Mouse (Mus musculus) heart, embryonic 11.5 days (tissue): Measurements from ENCODE around the gene Nucb1. TPM values are rescaled to one million over a fixed set of nuclear protein-coding genes. Genes with fewer than 3 reads are reported as not detected.
"Not testable (repeated sequence)": the region's sequence is repeated elsewhere in the genome, so short reads cannot be mapped to it uniquely, and the experiment has no call there.

Experiments
- ATAC-seq: fragments of 200-750 bp; cut with Nextera tagmentation; replicated peaks from 2 replicates; pipeline ENCODE4 v1.8.0; 2017; ENCODE audit warnings: moderate library complexity; ENCODE audit not compliant: insufficient number of reproducible peaks, low FRiP score, low TSS enrichment
- H3K27ac ChIP-seq: fragments of 300-500 bp; sonication (generic); 2 replicates; pipeline ENCODE4 v1.5.1; 2014; ENCODE audit warnings: mild to moderate bottlenecking, low read depth, low read length
- H3K27me3 ChIP-seq: fragments of 300-500 bp; sonication (generic); 2 replicates; pipeline ENCODE4 v1.6.1; 2014; ENCODE audit warnings: mild to moderate bottlenecking, low read length, mixed read lengths; ENCODE audit not compliant: control insufficient read depth, insufficient read depth
- H3K36me3 ChIP-seq: fragments of 300-500 bp; sonication (generic); 2 replicates; pipeline ENCODE4 v1.6.1; 2014; ENCODE audit warnings: mild to moderate bottlenecking, low read length, moderate library complexity, mixed read lengths; ENCODE audit not compliant: control insufficient read depth, insufficient read depth
- H3K4me1 ChIP-seq: fragments of 300-500 bp; sonication (generic); 2 replicates; pipeline ENCODE4 v1.6.1; 2014; ENCODE audit warnings: low read length; ENCODE audit not compliant: control insufficient read depth, insufficient read depth
- H3K4me2 ChIP-seq: fragments of 300-500 bp; sonication (generic); 2 replicates; pipeline ENCODE4 v1.6.1; 2014; ENCODE audit warnings: mild to moderate bottlenecking, moderate library complexity
- H3K4me3 ChIP-seq: fragments of 300-500 bp; sonication (generic); 2 replicates; pipeline ENCODE4 v1.5.1; 2014; ENCODE audit warnings: low read depth, low read length
- H3K9ac ChIP-seq: fragments of 300-500 bp; sonication (generic); 2 replicates; pipeline ENCODE4 v1.6.1; 2014; ENCODE audit warnings: mild to moderate bottlenecking, low read depth, low read length, moderate library complexity
- H3K9me3 ChIP-seq: fragments of 300-500 bp; sonication (generic); replicated peaks from 2 replicates; pipeline ENCODE4 v1.6.1; 2016; ENCODE audit warnings: low read length; ENCODE audit not compliant: control insufficient read depth
- WGBS: fragments of 180-500 bp; shearing (Covaris S2); extraction: QIAGEN DNeasy Blood & Tissue Kit; methylation state at CpG from one replicate; pipeline ENCODE4 v1.1.7; 2014; ENCODE audit not compliant: insufficient replicate concordance; 5-methylcytosine and 5-hydroxymethylcytosine counted together
- polyA plus RNA-seq: library from polyadenylated mRNA; unstranded; fragments of >200 nt; fragmentation: Nextera tagmentation; extraction: Ambion mirVana; gene quantifications from 2 replicates; pipeline ENCODE4 v1.2.1, GENCODE M21; 2014

The Nucb1 gene
- polyA plus RNA-seq, 1 experiment from 2014 or later, result 165 TPM

DNA sequence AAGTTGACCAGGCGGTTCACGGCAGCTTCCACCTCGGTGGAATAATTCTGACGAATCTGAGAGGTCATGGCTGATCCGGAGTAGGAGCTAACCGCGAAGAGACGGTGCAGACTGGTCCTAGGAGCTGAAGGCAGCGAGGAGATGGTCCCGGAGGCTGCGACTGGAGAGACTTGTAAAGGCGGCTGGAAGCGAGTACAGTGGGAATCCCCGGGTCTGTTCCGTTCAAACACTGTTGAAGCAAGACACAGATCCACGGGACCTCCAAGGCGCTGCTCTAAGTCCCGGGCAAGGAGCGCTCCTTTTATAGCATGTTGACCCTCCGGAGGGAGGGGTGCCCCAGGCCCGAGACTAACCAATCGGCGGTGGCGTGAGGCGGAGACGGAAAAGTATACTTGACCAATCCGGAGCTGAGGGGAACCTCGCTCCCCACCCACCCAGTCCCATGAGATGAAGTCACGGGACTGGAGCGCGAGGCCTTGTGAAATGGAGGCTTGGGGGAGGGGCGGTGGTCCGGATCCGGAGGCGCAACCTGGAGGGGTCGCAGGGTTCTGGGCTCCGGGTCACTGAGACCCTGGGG lies 50.6 kb downstream of the Nucb1 start, which contains the start of gene Ftl1:
Gene Ftl1 (minus strand): TSS at position 321 of the 577 bp plus-strand sequence.
- not testable (repeated sequence) for H3K27me3 ChIP-seq, H3K9me3 ChIP-seq
- Histone ChIP-seq H3K9ac (peak within 1 kb of the TSS; percentile 94), H3K27ac (peak within 1 kb of the TSS; percentile 93), H3K4me2 (peak within 1 kb of the TSS; percentile 80), H3K36me3 (peaks cover 20% of the 10 kb centered on the region), H3K4me1 (peaks cover 27% of the 10 kb centered on the region), H3K4me3 (peak within 1 kb of the TSS; percentile 70)
- peak; percentile 94 for ATAC-seq
- WGBS, result 0% methylated on average over 23 of the region's 37 CpGs

DNA sequence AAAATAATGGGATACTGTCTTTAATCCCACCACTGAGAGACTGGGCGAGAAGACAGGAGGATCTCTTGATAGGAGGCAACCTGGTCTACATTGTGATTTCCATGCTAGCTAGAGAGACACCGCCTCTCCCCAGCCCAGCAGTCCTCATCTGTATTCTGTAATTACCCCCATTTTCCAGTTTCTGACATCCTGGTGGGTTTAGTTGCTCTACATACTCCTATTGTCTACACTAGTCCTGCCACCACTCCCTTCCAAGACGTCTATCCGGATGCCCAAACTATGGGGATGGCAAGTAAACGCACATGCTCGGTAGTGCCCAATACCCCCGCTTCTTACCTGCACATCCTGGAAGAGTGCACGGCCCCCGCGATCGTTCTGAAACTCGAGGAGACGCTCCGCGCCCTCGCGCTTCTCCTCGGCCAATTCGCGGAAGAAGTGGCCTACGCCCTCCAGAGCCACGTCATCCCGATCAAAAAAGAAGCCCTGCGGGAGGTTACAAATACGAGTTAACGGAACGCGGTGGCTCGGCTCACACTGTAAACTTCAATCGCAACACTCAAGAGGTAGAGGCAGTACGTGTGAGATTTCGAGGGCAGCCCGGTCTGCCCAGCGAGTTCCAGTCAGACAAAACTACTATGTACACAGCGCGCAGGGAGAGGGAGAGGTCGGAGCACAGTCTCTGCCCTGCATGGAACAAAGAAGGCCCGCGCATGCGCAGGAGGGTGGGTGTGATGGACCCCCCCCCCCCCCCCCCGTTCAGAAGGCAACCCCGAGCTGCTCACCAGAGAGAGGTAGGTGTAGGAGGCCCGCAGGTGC lies 51.2 kb downstream of the Nucb1 start:
- H3K4me3 ChIP-seq, result peak overlapping the region; percentile 70
- H3K9me3 ChIP-seq, result no peaks in the 10 kb centered on the region
- H3K27me3 ChIP-seq, result no peaks in the 10 kb centered on the region
- H3K36me3 ChIP-seq, result peaks cover 23% of the 10 kb centered on the region
- H3K9ac ChIP-seq, result peak overlapping the region; percentile 94
- ATAC-seq, result peak; percentile 60
- H3K27ac ChIP-seq, result peak overlapping the region; percentile 93
- under 1% methylated on average over 42 of the region's 43 CpGs for WGBS
- peaks cover 27% of the 10 kb centered on the region for H3K4me1 ChIP-seq
- H3K4me2 ChIP-seq, result peak overlapping the region; percentile 80

GRCm38 (mm10) chr7:45457204-45458060 lies 52.8 kb downstream of the Nucb1 start:
- Histone ChIP-seq H3K4me3 (peak overlapping the region; percentile 70), H3K36me3 (peaks cover 21% of the 10 kb centered on the region), H3K9me3 (no peaks in the 10 kb centered on the region), H3K4me1 (peaks cover 27% of the 10 kb centered on the region), H3K9ac (peak overlapping the region; percentile 49), H3K27ac (peak overlapping the region; percentile 57), H3K27me3 (no peaks in the 10 kb centered on the region), H3K4me2 (peak overlapping the region; percentile 80)
- WGBS, result 56% methylated on average over 9 of the region's 10 CpGs
- no peak for ATAC-seq

DNA sequence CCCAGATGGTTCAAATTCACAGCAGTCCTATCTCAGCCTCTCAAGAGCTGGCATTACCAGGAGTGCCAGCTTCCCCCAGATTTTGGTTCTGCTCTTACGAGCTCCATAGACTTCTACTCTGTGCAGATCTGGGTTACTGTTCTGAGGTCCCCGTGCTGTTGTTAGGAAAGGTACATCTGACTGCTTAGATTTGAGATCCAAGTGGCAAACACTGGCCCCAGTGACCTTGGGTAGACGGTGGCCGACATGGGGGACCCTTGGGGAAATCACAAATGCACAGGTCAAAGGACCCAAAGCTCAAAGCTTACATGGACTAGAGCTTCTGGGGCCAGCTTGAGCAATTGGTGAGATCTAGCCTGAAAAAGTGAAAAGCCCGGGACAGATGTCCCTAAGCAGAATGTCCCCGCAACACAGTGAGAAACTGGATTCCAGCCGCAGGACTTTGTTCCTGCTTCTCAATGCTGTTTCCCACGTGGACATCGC lies 53.4 kb downstream of the Nucb1 start:
- WGBS, result 50% methylated on average over 9 of the region's 9 CpGs
- Histone ChIP-seq H3K4me2 (peak overlapping the region; percentile 80), H3K9me3 (no peaks in the 10 kb centered on the region), H3K27me3 (no peaks in the 10 kb centered on the region), H3K36me3 (peaks cover 18% of the 10 kb centered on the region), H3K27ac (peak overlapping the region; percentile 57), H3K4me3 (peak overlapping the region; percentile 70), H3K4me1 (peaks cover 27% of the 10 kb centered on the region), H3K9ac (peak overlapping the region; percentile 49)
- no peak for ATAC-seq

DNA sequence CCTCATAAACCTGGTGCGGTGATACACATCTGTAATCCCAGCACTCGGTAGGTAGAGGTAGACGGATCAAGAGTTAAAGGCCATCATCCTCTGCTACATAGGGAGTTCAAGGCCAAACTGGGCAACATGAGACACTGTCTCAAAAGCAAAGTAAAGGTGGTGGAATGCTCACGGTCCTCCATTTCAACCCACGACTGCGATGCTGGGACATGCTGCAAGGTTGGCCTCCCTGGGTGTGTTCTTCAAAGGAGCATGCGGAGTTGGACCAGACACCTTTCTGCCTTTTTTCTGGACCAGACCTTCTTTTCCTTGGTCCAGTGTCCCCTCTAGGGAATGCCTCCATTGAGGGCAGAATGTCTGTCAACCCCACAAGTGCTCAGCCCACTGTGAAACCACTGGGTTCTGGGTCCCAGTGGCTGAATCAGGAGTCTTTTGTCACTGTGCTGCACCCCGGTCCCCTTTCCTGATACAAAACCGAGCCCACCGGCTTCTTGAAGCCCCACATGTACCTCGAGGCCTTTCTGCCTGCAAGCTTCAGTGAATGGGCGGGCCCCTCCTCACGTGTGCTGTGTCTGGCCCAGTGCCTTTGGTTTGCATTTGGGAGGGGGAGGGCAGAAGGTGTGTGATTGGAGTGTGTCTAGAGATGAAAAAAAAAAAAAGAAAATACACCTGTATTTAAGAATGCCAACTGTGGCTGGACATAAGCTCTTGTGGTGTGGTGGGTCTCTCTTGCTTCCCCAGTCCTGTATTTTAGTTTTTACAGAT lies 54.1 kb downstream of the Nucb1 start:
- H3K27ac ChIP-seq, result peak overlapping the region; percentile 57; the same call in 1 of the 2 replicates
- H3K9ac ChIP-seq, result no peak overlapping the region
- H3K4me2 ChIP-seq, result no peak overlapping the region
- H3K36me3 ChIP-seq, result peaks cover 18% of the 10 kb centered on the region
- ATAC-seq, result no peak
- peaks cover 26% of the 10 kb centered on the region for H3K4me1 ChIP-seq
- H3K4me3 ChIP-seq, result 0 out of 2 replicates have a peak overlapping the region, but pooled peaks have one; percentile 8
- 77% methylated on average over 13 of the region's 13 CpGs for WGBS
- no peaks in the 10 kb centered on the region for H3K27me3 ChIP-seq
- H3K9me3 ChIP-seq, result no peaks in the 10 kb centered on the region

DNA sequence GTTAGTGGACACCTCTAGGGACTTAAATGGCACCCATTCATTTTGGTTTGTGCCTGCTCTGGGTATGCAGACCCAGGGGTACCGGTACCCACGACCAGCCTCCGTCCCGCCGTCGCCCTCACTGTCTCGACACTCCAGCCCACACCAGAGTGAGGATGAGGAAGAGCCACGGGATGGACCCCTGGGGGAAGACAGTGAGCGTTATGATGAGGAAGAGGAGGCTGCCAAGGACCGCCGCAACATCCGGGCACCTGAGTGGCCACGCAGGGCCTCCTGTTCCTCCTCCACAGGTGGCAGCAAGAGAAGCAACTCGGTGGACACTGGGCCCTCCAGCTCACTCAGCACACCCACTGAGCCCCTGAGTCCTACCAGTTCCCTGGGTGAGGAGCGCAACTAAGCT lies 55.2 kb downstream of the Nucb1 start:
- no peak overlapping the region for H3K4me2 ChIP-seq
- no peak overlapping the region for H3K9ac ChIP-seq
- 87% methylated on average over 15 of the region's 15 CpGs for WGBS

GRCm38 (mm10) chr7:45451344-45451982 lies 58.7 kb downstream of the Nucb1 start:
- peaks cover 10% of the 10 kb centered on the region for H3K36me3 ChIP-seq
- H3K4me2 ChIP-seq, result no peak overlapping the region
- 48% methylated on average over 23 of the region's 23 CpGs for WGBS
- 0 out of 2 replicates have a peak, but pooled peaks have one; percentile 22 for ATAC-seq
- H3K27ac ChIP-seq, result no peak overlapping the region
- H3K4me3 ChIP-seq, result no peak overlapping the region
- H3K9ac ChIP-seq, result no peak overlapping the region
- no peaks in the 10 kb centered on the region for H3K27me3 ChIP-seq
- H3K4me1 ChIP-seq, result peaks cover 5% of the 10 kb centered on the region; the same call in 1 of the 2 replicates
- H3K9me3 ChIP-seq, result no peaks in the 10 kb centered on the region

More for the DNA sequence above, 55.2 kb downstream of the Nucb1 start:
- H3K36me3 ChIP-seq, result peaks cover 18% of the 10 kb centered on the region
- H3K9me3 ChIP-seq, result no peaks in the 10 kb centered on the region
- ATAC-seq, result no peak
- H3K4me3 ChIP-seq, result no peak overlapping the region
- peaks cover 16% of the 10 kb centered on the region for H3K4me1 ChIP-seq
- H3K27me3 ChIP-seq, result no peaks in the 10 kb centered on the region
- H3K27ac ChIP-seq, result no peak overlapping the region
